Mouse (Mus musculus): Measurements from ENCODE around the gene Senp6.

Senp6 gene

GRCm38 (mm10) chr9:80173629-80174028 lies 106.9 kb downstream of the Senp6 start:
- peak; percentile 63 for DNase-seq

GRCm38 (mm10) chr9:80176696-80177478 lies 110.2 kb downstream of the Senp6 start:
- peak; percentile 70 for DNase-seq

GRCm38 (mm10) chr9:80178670-80179069 lies 112.0 kb downstream of the Senp6 start:
- DNase-seq, result no peak

GRCm38 (mm10) chr9:80179688-80180087 lies 113.0 kb downstream of the Senp6 start:
- no peak for DNase-seq

- no peak for DNase-seq
Measured at GRCm38 (mm10) chr9:80180771-80181170, 114.1 kb downstream of the Senp6 start.

- no peak for DNase-seq
Measured at GRCm38 (mm10) chr9:80181692-80182091, 115.0 kb downstream of the Senp6 start.

- DNase-seq, result no peak
Measured at GRCm38 (mm10) chr9:80184138-80184537, 117.4 kb downstream of the Senp6 start.

- DNase-seq, result no peak
Measured at GRCm38 (mm10) chr9:80185737-80186136, 119.0 kb downstream of the Senp6 start.

GRCm38 (mm10) chr9:80186693-80187092 lies 120.0 kb downstream of the Senp6 start:
- DNase-seq, result no peak

GRCm38 (mm10) chr9:80188324-80188893 lies 121.7 kb downstream of the Senp6 start:
- no peak for DNase-seq

GRCm38 (mm10) chr9:80191240-80191639 lies 124.5 kb downstream of the Senp6 start:
- no peak for DNase-seq

GRCm38 (mm10) chr9:80192324-80192723 lies 125.6 kb downstream of the Senp6 start:
- no peak for DNase-seq

GRCm38 (mm10) chr9:80194446-80194845 lies 127.7 kb downstream of the Senp6 start:
- DNase-seq, result no peak

All from lung, postnatal 10 days (tissue).